Mouse (Mus musculus): ENCODE measurements around the gene 4632433K11Rik.

Gene 4632433K11Rik

GRCm38 (mm10) chr7:5020000-5020681 lies 13.8 kb upstream of the 4632433K11Rik start, which contains the start of the genes Zfp865 and Ccdc106:
Zfp865 (plus strand) TSS chr7:5020376.
Ccdc106 (plus strand) TSS chr7:5020553.
- DNase-seq, result peak; percentile 100

GRCm38 (mm10) chr7:5020685-5021084 lies 13.2 kb upstream of the 4632433K11Rik start:
- DNase-seq, result no peak

GRCm38 (mm10) chr7:5021197-5021596 lies 12.7 kb upstream of the 4632433K11Rik start:
- no peak for DNase-seq

GRCm38 (mm10) chr7:5029543-5029942 lies 4.4 kb upstream of the 4632433K11Rik start:
- DNase-seq, result no peak

- DNase-seq, result no peak
Measured at GRCm38 (mm10) chr7:5029946-5030345, 4.0 kb upstream of the 4632433K11Rik start.

- DNase-seq, result no peak
Measured at GRCm38 (mm10) chr7:5030554-5031275, 3.2 kb upstream of the 4632433K11Rik start.

GRCm38 (mm10) chr7:5031496-5031895 lies 2.4 kb upstream of the 4632433K11Rik start:
- no peak for DNase-seq

GRCm38 (mm10) chr7:5035628-5036027 lies 1.7 kb downstream of the 4632433K11Rik start:
- no peak for DNase-seq

GRCm38 (mm10) chr7:5036136-5036535 lies 2.2 kb downstream of the 4632433K11Rik start:
- no peak for DNase-seq

GRCm38 (mm10) chr7:5037026-5037425 lies 3.1 kb downstream of the 4632433K11Rik start:
- DNase-seq, result no peak

GRCm38 (mm10) chr7:5037467-5037866 lies 3.5 kb downstream of the 4632433K11Rik start:
- DNase-seq, result no peak

GRCm38 (mm10) chr7:5038109-5038732 lies 4.3 kb downstream of the 4632433K11Rik start, which contains the start of gene Zfp784:
Zfp784 (minus strand) TSS chr7:5038446.
- peak; percentile 88 to 90 for DNase-seq

- no peak for DNase-seq
Measured at GRCm38 (mm10) chr7:5038940-5039339, 5.0 kb downstream of the 4632433K11Rik start.

- DNase-seq, result no peak
Measured at GRCm38 (mm10) chr7:5044981-5045380, 11.1 kb downstream of the 4632433K11Rik start.

GRCm38 (mm10) chr7:5046112-5046511 lies 12.2 kb downstream of the 4632433K11Rik start:
- DNase-seq, result no peak

GRCm38 (mm10) chr7:5047313-5047712 lies 13.4 kb downstream of the 4632433K11Rik start:
- no peak for DNase-seq

- DNase-seq, result peak; percentile 31 to 34
Measured at GRCm38 (mm10) chr7:5051193-5052192, 17.6 kb downstream of the 4632433K11Rik start, which contains the start of gene Zfp580. Zfp580 (plus strand) TSS chr7:5051538.

- no peak for DNase-seq
Measured at GRCm38 (mm10) chr7:5052438-5052837, 18.5 kb downstream of the 4632433K11Rik start.

GRCm38 (mm10) chr7:5052931-5053343 lies 19.0 kb downstream of the 4632433K11Rik start:
- DNase-seq, result no peak

- DNase-seq, result no peak
Measured at GRCm38 (mm10) chr7:5053456-5054179, 19.7 kb downstream of the 4632433K11Rik start.

GRCm38 (mm10) chr7:5056651-5057263 lies 22.8 kb downstream of the 4632433K11Rik start:
- DNase-seq, result no peak

Data from thymus, adult 18-20 months (tissue).